Mouse (Mus musculus): ENCODE data around the gene Poglut1.
"Not testable (repeated sequence)": the region's sequence is repeated elsewhere in the genome, so short reads cannot be mapped to it uniquely, and the experiment has no call there.

DNA sequence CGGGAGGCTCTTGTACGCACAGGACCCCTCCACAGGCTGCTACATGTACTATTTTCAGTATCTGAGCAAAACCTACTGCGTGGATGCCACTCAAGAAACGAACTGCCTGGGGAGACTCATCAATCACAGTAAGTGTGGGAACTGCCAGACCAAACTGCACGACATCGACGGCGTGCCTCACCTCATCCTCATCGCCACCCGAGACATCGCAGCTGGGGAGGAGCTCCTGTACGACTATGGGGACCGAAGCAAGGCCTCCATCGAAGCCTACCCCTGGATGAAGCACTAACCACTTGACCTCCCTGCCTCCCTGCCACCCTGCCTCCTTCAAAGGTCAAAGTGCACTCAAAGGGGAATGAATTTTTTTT is 72.8 kb downstream of the Poglut1 start:
- not testable (repeated sequence) for TF ChIP-seq GATA1, TAL1 (IDR thresholded peaks at IDR 0.05; ENCODE audit: low read length)
